Mouse (Mus musculus) olfactory bulb, adult 2 months (tissue): ENCODE measurements around the gene Pax9.

ENCODE experiments used
- CTCF ChIP-seq: fragments of 200-500 bp; IDR thresholded peaks from 2 replicates; pipeline ENCODE4 v1.5.1; 2012; ENCODE audit warnings: low read depth, mild to moderate bottlenecking, low read length, moderate library complexity; ENCODE audit not compliant: insufficient read depth
- POLR2A ChIP-seq: fragments of 200-500 bp; IDR thresholded peaks from 2 replicates; pipeline ENCODE4 v1.6.1; 2012; ENCODE audit warnings: mild to moderate bottlenecking, low read depth, low read length, moderate library complexity; ENCODE audit not compliant: insufficient read depth

GRCm38 (mm10) chr12:56696174-56697010, 4.8 kb downstream of the Pax9 start:
- TF ChIP-seq POLR2A (no peak), CTCF (no peak)
